Mouse (Mus musculus) brown adipose tissue, adult 24 weeks (tissue): ENCODE data around the gene Irs3. TPM values are rescaled to one million over a fixed set of nuclear protein-coding genes. Genes with fewer than 3 reads are reported as not detected.

Experiments
- H3K27ac ChIP-seq: fragments of 200-500 bp; replicated peaks from 2 replicates; pipeline ENCODE4 v1.5.1; 2012; ENCODE audit warnings: low read depth, mild to moderate bottlenecking, low read length
- H3K4me1 ChIP-seq: fragments of 200-500 bp; 2 replicates; pipeline ENCODE4 v1.6.1; 2012; ENCODE audit warnings: low read length, mixed read lengths; ENCODE audit not compliant: control insufficient read depth, insufficient read depth, insufficient read length
- H3K4me3 ChIP-seq: fragments of 200-500 bp; 2 replicates; pipeline ENCODE4 v1.5.1; 2012; ENCODE audit warnings: low read depth, mild to moderate bottlenecking, low read length, moderate library complexity; ENCODE audit not compliant: insufficient read depth
- polyA plus RNA-seq: library from polyadenylated mRNA; stranded (reverse); fragments of >200 nt; gene quantifications from 2 replicates; pipeline ENCODE4 v1.2.4, GENCODE M21; 2012; ENCODE audit not compliant: missing spikeins, insufficient read depth, insufficient read length

Gene Irs3
- polyA plus RNA-seq, 1 experiment: 22.0 TPM

DNA sequence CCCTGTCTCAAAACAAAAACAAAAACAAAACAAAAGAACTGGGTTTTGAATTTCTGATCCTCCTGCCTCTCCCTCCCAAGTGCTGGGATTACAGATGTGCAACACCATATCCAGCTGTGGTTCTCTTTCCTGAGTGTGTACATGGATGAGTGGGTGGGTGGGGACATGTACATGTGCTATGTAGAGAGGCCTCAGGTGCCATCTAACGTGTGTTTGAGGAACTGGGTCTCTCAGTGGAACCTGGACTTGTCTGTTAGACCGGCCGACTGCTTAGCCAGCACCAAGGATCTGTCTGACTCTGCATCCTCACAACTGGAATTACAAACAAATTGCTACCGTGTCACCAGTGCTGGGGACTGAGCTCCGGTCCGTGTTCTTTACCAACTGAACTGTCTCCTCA is 47.9 kb downstream of the Irs3 start:
- H3K4me3 ChIP-seq: no peak overlapping the region
- H3K27ac ChIP-seq: no peak overlapping the region
- peaks cover 8% of the 10 kb centered on the region for H3K4me1 ChIP-seq

DNA sequence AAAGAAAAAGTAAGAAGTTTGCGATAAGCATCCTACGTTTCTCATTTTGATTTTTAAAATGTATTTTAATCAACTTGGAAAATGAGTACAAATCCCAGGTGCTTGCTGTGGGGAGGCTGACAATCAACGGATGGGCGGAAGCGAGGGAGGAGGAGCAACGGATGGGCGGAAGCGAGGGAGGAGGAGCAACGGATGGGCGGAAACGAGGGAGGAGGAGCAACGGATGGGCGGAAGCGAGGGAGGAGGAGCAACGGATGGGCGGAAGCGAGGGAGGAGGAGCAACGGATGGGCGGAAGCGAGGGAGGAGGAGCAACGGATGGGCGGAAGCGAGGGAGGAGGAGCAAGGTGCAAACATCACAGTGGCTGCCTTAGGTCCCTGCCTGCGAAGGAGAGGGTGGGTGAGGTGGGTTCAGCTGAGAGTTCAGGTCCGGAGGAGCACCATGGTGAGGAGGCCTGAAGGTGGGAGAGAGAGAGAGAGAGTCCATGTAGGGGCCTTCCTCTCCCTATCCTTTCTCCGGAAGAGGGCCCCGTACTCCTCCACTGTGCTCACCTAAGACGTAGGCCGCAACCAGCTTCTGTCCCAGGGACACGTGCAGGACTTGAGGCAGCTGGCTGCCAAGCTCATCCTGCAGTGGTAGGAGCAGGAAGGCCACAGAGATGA is 48.8 kb downstream of the Irs3 start:
- Histone ChIP-seq H3K4me1 (peaks cover 4% of the 10 kb centered on the region), H3K4me3 (no peak overlapping the region; the same call in 1 of the 2 replicates)

GRCm38 (mm10) chr5:137595921-137596320 is 49.6 kb downstream of the Irs3 start:
- Histone ChIP-seq H3K4me1 (peaks cover 4% of the 10 kb centered on the region), H3K27ac (no peak overlapping the region), H3K4me3 (no peak overlapping the region)

More for the DNA sequence above, 48.8 kb downstream of the Irs3 start:
- H3K27ac ChIP-seq: peak overlapping the region; percentile 51

Other genes starting within 250 kb of the Irs3 start
- not detected in 2 replicates for gene Zan, start 168.7 kb downstream of the Irs3 start, polyA plus RNA-seq
- 19.7 and 20.9 TPM in 2 replicates for gene Pop7, start 143.2 kb downstream of the Irs3 start, polyA plus RNA-seq
- 8.6 and 11.2 TPM in 2 replicates for gene Gigyf1, start 127.2 kb downstream of the Irs3 start, polyA plus RNA-seq
- not detected in 2 replicates for gene Epo, start 112.5 kb downstream of the Irs3 start, polyA plus RNA-seq
- 285 and 328 TPM in 2 replicates for gene Gnb2, start 112.2 kb downstream of the Irs3 start, polyA plus RNA-seq
- gene Actl6b, start 92.2 kb downstream of the Irs3 start, polyA plus RNA-seq: not detected in 2 replicates
- gene Tfr2, start 75.9 kb downstream of the Irs3 start, polyA plus RNA-seq: 4.6 and 6.1 TPM in 2 replicates
- gene Mospd3, start 44.7 kb downstream of the Irs3 start, polyA plus RNA-seq: 31.1 and 45.9 TPM in 2 replicates
- 66.8 and 89.9 TPM in 2 replicates for gene Pcolce, start 31.9 kb downstream of the Irs3 start, polyA plus RNA-seq
- gene Fbxo24, start 16.7 kb downstream of the Irs3 start, polyA plus RNA-seq: not detected in 2 replicates
- gene Lrch4, start 16.6 kb downstream of the Irs3 start, polyA plus RNA-seq: 11.5 and 13.6 TPM in 2 replicates
- gene Gm20605, start 16.5 kb downstream of the Irs3 start, polyA plus RNA-seq: 0.95 and 2.3 TPM in 2 replicates
- gene Sap25, start 4.4 kb downstream of the Irs3 start, polyA plus RNA-seq: 2.0 TPM in 1 of 2 replicates, not detected in the other
- 16.2 and 17.6 TPM in 2 replicates for gene Agfg2, start 39.0 kb upstream of the Irs3 start, polyA plus RNA-seq
- gene Nyap1, start 95.9 kb upstream of the Irs3 start, polyA plus RNA-seq: not detected in 2 replicates
- gene Tsc22d4, start 100.0 kb upstream of the Irs3 start, polyA plus RNA-seq: 21.4 and 24.0 TPM in 2 replicates
- 15.1 and 15.4 TPM in 2 replicates for gene Ppp1r35, start 133.1 kb upstream of the Irs3 start, polyA plus RNA-seq
- 14.3 and 21.2 TPM in 2 replicates for gene Mepce, start 141.9 kb upstream of the Irs3 start, polyA plus RNA-seq
- 2.9 and 4.9 TPM in 2 replicates for gene Zcwpw1, start 142.1 kb upstream of the Irs3 start, polyA plus RNA-seq
- 1.3 TPM in 1 of 2 replicates, not detected in the other for gene Pilra, start 190.6 kb upstream of the Irs3 start, polyA plus RNA-seq
- gene Pilrb1, start 212.4 kb upstream of the Irs3 start, polyA plus RNA-seq: 1.0 and 1.4 TPM in 2 replicates
- gene Pilrb2, start 226.1 kb upstream of the Irs3 start, polyA plus RNA-seq: 2.5 and 5.5 TPM in 2 replicates